Mouse (Mus musculus) cerebellum, adult 11 months (tissue): ENCODE results near the gene Ass1.

ENCODE experiments used
- DNase-seq: peaks from one replicate; pipeline ENCODE4 v3.0.0; 2022

Gene Ass1

DNA sequence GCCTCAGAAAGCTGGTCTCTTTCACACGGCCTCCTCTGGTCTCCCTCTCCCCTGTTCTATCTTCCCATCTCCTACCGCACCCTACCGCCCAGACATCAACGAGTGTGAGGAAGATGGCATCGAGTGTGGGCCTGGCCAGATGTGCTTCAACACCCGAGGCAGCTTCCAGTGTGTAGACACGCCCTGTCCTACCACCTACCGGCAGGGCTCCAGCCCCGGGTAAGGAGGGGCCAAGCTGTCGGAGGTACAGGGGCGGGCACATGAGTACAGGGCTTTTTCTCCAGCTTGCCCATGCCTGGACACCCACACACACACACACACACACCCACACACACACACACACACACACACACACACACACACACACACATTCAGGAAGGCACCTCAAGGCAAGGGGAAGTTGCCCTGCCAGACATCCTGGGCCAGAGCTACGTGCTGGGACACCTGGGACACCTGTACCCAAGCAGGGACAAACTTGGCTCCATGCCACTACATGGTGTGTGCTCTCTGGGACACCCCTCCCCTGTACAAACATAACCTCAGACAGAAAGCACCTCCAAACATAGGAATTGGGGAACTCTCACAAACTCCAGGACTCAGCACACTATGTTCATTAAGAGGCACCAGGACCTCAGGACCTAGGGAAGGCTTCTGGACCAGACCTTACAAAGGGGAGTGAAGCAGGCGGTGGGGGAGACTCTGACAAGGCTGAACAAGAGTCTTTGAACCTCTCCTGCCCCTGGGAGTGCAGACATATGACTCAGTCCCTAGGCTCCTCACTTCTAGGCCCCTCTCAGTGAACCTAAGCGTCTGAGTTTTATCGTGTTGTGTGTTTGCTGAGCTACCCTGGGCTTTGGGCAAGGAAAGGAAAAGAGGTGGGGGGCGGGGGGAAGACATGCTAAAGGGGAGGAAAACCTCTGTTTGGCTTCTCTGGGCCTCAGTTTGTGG is 10.7 kb upstream of the Ass1 start:
- DNase-seq: no peak

- DNase-seq: no peak
These were observed 9.9 kb upstream of the Ass1 start for GRCm38 (mm10) chr2:31460025-31460571.

DNA sequence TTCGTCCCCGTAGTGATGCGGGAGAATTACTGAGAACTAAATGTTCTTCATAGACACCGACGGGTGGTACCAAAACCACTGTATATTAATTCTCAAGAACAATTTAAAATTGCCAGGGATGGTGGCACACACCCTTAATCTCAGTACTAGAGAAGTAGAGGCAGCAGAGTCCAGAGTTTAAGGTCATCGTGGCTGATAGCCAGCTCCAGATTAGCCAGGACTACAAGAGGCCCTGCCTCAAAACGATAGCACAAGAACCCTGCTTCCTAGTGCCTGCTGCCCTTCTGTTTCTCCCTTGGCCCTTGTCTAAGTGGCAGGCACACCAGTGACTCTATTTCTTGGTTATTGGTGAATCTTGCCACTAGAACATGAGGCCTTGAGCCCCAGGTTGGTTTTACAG is 9.1 kb upstream of the Ass1 start:
- no peak for DNase-seq

- DNase-seq: no peak
These were observed 8.0 kb upstream of the Ass1 start for GRCm38 (mm10) chr2:31462051-31462450.

DNA sequence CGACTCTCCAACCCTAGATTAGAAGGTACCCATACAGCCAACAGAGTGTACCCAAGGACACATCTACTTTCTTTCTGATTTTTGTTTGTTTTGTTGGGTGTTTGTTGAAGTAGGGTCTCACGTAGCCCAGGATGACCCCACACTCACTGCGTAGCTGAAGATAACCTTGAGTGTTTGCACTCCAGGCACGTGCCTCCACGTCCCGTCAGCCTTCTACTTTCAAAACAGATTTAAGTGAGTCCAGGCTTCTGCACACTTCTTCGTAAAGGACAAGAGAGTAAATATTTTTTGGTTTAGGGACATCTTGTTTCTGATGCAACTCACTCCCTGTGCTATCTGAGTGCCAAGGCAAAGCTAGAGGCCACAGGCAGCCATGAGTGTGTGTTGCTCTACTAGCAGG is 6.8 kb upstream of the Ass1 start:
- DNase-seq: no peak

- DNase-seq: no peak
These were observed 6.1 kb upstream of the Ass1 start for GRCm38 (mm10) chr2:31463696-31464528.

- no peak for DNase-seq
These were observed 5.5 kb upstream of the Ass1 start for GRCm38 (mm10) chr2:31464529-31464910.

GRCm38 (mm10) chr2:31467457-31467856 is 2.5 kb upstream of the Ass1 start:
- no peak for DNase-seq

DNA sequence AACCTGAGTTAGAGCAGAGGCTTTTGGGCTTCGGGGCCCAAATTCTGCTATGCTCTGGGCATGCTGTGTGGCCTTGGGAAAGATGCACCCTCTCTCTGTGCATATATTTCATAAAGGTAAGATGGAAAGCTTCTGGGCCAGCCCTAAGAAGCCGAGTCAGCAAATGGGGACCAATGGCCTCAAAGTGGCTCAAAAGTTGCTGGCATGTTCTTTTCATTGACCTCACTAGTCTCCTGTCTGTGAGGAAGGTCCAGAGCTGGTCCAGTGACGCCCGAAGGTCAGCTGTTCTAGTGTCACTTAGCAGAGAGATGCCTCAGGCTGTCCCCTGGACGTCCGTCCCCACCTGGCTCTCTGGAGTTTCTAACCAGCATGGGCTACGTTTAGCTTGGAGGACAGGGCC is 1.1 kb upstream of the Ass1 start:
- no peak for DNase-seq

GRCm38 (mm10) chr2:31469480-31469879 is 527 bp upstream of the Ass1 start:
- DNase-seq: no peak

DNA sequence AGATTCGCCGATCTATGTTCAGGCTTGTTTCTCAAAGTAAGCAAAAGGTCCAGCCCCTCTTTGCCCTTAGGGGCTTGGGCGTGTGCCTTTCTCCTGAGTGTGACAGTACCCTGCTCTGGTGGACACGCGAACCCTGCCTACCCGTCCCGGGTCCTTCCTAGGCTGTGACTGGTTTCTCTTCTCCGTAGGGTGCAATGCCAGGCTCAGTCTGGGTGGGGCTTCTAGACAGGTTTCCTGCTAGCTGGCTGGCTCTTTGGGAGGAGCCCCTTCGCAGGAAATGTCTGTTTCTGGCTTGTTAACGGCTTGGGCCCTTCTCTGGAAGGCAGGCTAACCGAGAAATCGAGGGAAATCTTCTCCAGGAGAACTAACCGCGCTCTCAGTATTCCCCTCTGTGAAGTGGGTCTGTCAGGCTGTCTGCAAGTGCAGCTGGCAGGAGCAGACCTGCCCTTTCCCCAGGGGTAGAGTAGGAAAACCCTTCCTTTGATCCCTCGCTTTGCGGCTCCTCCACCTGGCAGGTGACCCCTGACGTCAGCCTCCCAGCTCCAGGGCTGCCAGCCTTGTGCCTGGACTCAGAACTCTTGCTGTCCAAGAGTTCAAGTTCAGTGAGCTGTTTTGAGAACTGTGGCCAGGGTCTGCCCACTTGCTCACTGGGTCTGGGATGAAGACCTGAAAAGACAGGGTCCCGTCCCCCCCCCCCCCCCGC is 827 bp downstream of the Ass1 start:
- DNase-seq: no peak

GRCm38 (mm10) chr2:31471611-31472010 is 1.6 kb downstream of the Ass1 start:
- DNase-seq: no peak

DNA sequence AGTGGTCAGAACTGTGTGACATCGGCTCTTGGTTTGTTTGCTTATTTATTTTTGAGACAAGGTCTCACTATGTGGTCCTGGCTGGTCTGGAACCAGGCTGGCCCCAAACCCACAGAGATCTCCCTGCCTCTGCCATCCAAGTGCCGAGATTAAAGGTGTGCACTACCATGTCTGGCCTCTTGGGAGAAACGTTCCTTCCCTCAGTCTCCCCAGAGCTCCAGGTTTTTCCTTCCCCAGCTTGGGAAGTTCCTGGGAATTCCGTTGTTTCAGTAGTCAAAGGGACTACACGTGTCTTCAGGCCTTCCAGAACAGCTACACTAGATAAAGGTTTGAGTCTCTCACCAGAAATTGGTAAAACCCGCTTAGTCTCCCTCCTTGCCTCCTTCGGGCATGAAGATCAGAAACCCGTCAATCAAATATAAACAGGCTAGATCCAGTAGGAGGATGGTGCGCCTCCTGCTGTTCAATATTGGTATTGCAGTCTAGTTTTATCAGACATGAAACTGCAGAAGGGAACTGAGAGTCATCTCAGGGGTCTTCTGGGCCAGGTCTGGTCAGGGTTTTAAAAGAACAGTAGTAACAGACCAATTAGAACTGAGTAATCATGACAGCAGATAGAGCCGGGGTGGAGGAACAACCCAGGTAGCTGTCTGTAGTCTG is 2.5 kb downstream of the Ass1 start:
- no peak for DNase-seq

GRCm38 (mm10) chr2:31473941-31474340 is 3.9 kb downstream of the Ass1 start:
- no peak for DNase-seq

- DNase-seq: no peak
These were observed 4.7 kb downstream of the Ass1 start for GRCm38 (mm10) chr2:31474686-31475085.

GRCm38 (mm10) chr2:31476107-31476820 is 6.3 kb downstream of the Ass1 start:
- no peak for DNase-seq

GRCm38 (mm10) chr2:31477234-31478161 is 7.5 kb downstream of the Ass1 start:
- DNase-seq: no peak

GRCm38 (mm10) chr2:31482914-31483575 is 13.0 kb downstream of the Ass1 start:
- DNase-seq: peak; percentile 79

- peak; percentile 73 for DNase-seq
These were observed 14.2 kb downstream of the Ass1 start for GRCm38 (mm10) chr2:31484187-31484586.

DNA sequence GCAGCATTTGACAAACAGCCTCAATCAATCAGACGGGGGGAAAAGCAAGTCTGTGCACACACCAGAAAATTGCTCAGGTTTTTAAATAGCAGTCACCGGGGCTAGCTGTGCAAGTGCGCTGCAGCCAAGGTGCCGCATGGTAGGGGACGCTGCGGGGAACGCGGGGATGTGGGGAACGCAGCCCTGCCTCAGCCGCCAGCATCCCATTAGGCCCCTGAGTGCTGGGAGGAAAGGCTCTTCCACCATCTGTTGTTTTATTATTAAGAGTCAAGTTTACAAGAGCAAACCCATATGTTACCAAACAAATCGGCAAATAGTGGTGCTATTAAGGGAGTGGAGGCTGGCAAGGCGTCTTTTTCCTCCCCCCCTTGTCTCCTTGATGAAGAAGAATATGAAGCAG is 19.2 kb downstream of the Ass1 start:
- peak; percentile 53 for DNase-seq
